Comparison of ENCODE assay signal across 26 mouse cellular contexts in the genomic region with DNA sequence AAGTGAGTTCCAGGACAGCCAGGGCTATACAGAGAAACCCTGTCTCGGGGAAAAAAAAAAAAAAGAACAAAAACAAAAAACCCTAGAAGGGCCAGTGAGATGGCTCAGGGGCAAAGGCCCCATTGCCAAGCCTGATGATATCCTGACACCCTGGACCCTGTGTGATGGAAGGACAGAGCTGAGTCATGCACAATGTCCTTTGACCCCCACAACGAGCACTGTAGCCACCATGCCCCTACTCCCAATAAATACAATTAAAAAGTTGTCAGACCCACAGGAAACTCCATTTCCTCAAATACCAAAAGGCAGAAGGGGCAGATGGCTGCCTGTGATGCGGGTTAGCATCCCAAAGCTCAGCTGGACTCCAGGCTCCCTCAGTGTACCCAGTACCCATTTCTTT. TPM values are rescaled to one million over a fixed set of nuclear protein-coding genes. Genes with fewer than 3 reads are reported as not detected.
A peak's percentile ranks its signal among the peaks of the same experiment; 100 is the strongest.
DNase-seq lines count a peak whose midpoint lies in the region; ATAC-seq lines count a peak whose summit lies in the region.
"Had no signal": no experiment of that assay in that cellular context is flagged by ENCODE, and none has a peak within 500 bp of the region (broad histone marks: within the 10 kb centered on the region; RNA-seq: fewer than 3 reads in every experiment).

No protein-coding gene starts in this region.

- H3K27ac ChIP-seq in heart, embryonic 15.5 days = peak overlapping the region; percentile 58
- H3K27ac ChIP-seq: hindbrain, embryonic 10.5 days; hindbrain, embryonic 15.5 days; limb, embryonic 13.5 days; lung, embryonic 15.5 days; midbrain, embryonic 10.5 days; midbrain, embryonic 15.5 days; neural tube, embryonic 15.5 days had no signal

- no peaks in the 10 kb centered on the region for H3K4me1 ChIP-seq in heart, embryonic 15.5 days (replicated peaks)
- H3K4me1 ChIP-seq: embryonic facial prominence, embryonic 12.5 days; hindbrain, embryonic 10.5 days; hindbrain, embryonic 15.5 days; limb, embryonic 13.5 days; lung, embryonic 15.5 days; midbrain, embryonic 10.5 days; midbrain, embryonic 15.5 days; neural tube, embryonic 15.5 days had no signal

- no peaks in the 10 kb centered on the region for H3K27me3 ChIP-seq in heart, embryonic 15.5 days
- H3K27me3 ChIP-seq: embryonic facial prominence, embryonic 12.5 days; hindbrain, embryonic 15.5 days; limb, embryonic 13.5 days; lung, embryonic 15.5 days; midbrain, embryonic 15.5 days; neural tube, embryonic 15.5 days had no signal

- H3K9me3 ChIP-seq in heart, embryonic 15.5 days (replicated peaks) = no peaks in the 10 kb centered on the region
- H3K9me3 ChIP-seq: embryonic facial prominence, embryonic 12.5 days; hindbrain, embryonic 10.5 days; hindbrain, embryonic 15.5 days; limb, embryonic 13.5 days; lung, embryonic 15.5 days; midbrain, embryonic 10.5 days; midbrain, embryonic 15.5 days; neural tube, embryonic 15.5 days had no signal

- H3K4me2 ChIP-seq in heart, embryonic 15.5 days = no peak overlapping the region
- H3K4me2 ChIP-seq: embryonic facial prominence, embryonic 12.5 days; hindbrain, embryonic 15.5 days; limb, embryonic 13.5 days; liver, embryonic 11.5 days; lung, embryonic 15.5 days; midbrain, embryonic 15.5 days; neural tube, embryonic 15.5 days had no signal

- H3K9ac ChIP-seq in heart, embryonic 15.5 days = no peak overlapping the region
- H3K9ac ChIP-seq: embryonic facial prominence, embryonic 12.5 days; hindbrain, embryonic 15.5 days; limb, embryonic 13.5 days; lung, embryonic 15.5 days; midbrain, embryonic 15.5 days; neural tube, embryonic 15.5 days had no signal

- no peak for ATAC-seq in heart, embryonic 15.5 days (replicated peaks; ENCODE audit: insufficient number of reproducible peaks, insufficient read depth, low FRiP score, low read depth)
- ATAC-seq: CD4-positive, CD25-positive, alpha-beta regulatory T cell, adult 4 months; forebrain, embryonic 14.5 days; inflammation-experienced regulatory T-cells, adult 6 months; midbrain, embryonic 15.5 days had no signal

- peaks cover 5% of the 10 kb centered on the region; the same call in 1 of the 2 replicates for H3K36me3 ChIP-seq in heart, embryonic 15.5 days
- H3K36me3 ChIP-seq: hindbrain, embryonic 10.5 days; lung, embryonic 15.5 days; midbrain, embryonic 10.5 days; midbrain, embryonic 15.5 days had no signal

- DNase-seq in adrenal gland, postnatal 36 days = peak; percentile 19 to 25
- no peak for DNase-seq in adrenal gland, adult 18-20 months (ENCODE audit: low spot score in 2 of 2)
- DNase-seq in heart, adult 11 months = no peak
- DNase-seq in kidney, postnatal 10 days = peak; percentile 19
- no peak for DNase-seq in kidney, postnatal 4 days
- DNase-seq in frontal cortex, postnatal 14 days (ENCODE audit: low spot score in 2 of 2) = no peak
- DNase-seq: cerebellum, adult 11-12 months; cerebellum, adult 9-11 months; embryo, embryonic 11 days; gastrocnemius, postnatal 25 days; kidney, adult 11 months; retina, postnatal 1 day; right cerebral cortex, postnatal 14 days had no signal

- no peak overlapping the region for H3K4me3 ChIP-seq in heart, embryonic 15.5 days
- H3K4me3 ChIP-seq: embryonic facial prominence, embryonic 12.5 days; hindbrain, embryonic 10.5 days; hindbrain, embryonic 15.5 days; limb, embryonic 13.5 days; lung, embryonic 15.5 days; midbrain, embryonic 10.5 days; midbrain, embryonic 15.5 days; neural tube, embryonic 15.5 days had no signal

- WGBS in heart, embryonic 15.5 days = 55% methylated on average over 3 of the region's 3 CpGs

RNA-seq across cellular contexts. Expression of gene Tfdp2, which starts 37.0 kb away (rescaled TPM):
- total RNA-seq in adrenal gland, postnatal 36 days (2021) = 10 to 100 TPM; 71.3 to 80.1 TPM
- 10 to 100 TPM; 45.7 to 60.1 TPM for total RNA-seq in adrenal gland, adult 18-20 months (2021)
- 33.0 and 37.9 TPM in 2 replicates for polyA plus RNA-seq in heart, embryonic 15.5 days (2015; fragmentation: Nextera tagmentation; extraction: Ambion mirVana)

RNA-seq across cellular contexts. Expression of gene Gk5, which starts 39.9 kb away (rescaled TPM):
- total RNA-seq in adrenal gland, postnatal 36 days (2021) = 1 to 10 TPM; 8.0 to 8.3 TPM
- total RNA-seq in adrenal gland, adult 18-20 months (2021) = 1 to 10 TPM; 3.8 to 4.5 TPM
- polyA plus RNA-seq in heart, embryonic 15.5 days (2015; fragmentation: Nextera tagmentation; extraction: Ambion mirVana) = 2.3 and 3.0 TPM in 2 replicates

Comparison
In these comparisons a context has a peak if more than half of its experiments do, and no peak if none do; other contexts are left out.
1. DNase-seq: peak in adrenal gland, postnatal 36 days (2 of 2) and kidney, postnatal 10 days (single experiment); none in adrenal gland, adult 18-20 months (0 of 2), heart, adult 11 months (single experiment), kidney, postnatal 4 days (0 of 2) and frontal cortex, postnatal 14 days (0 of 2).